Mouse (Mus musculus) liver, adult 2 months (tissue): ENCODE results near the gene Igsf6.

Experiments used
- CTCF ChIP-seq: fragments of 200-500 bp; IDR thresholded peaks from 2 replicates; pipeline ENCODE4 v1.5.1; 2011; ENCODE audit warnings: low read depth, low read length, control low read depth
- POLR2A ChIP-seq: fragments of 200-500 bp; IDR thresholded peaks from 2 replicates; pipeline ENCODE4 v1.6.1; 2011; ENCODE audit warnings: low read length, control low read depth; ENCODE audit not compliant: insufficient read depth; ENCODE audit errors: extremely low read depth

GRCm38 (mm10) chr7:121075416-121075815 lies 1.0 kb upstream of the Igsf6 start:
- TF ChIP-seq CTCF = no peak
- TF ChIP-seq POLR2A = no peak
